In genomic region chr6:146256947-146257670, GRCm38 (mm10) we compare ENCODE assay signal across 9 mouse cellular contexts.
A peak's percentile ranks its signal among the peaks of the same experiment; 100 is the strongest.
DNase-seq lines count a peak whose midpoint lies in the region; ATAC-seq and TF ChIP-seq lines count a peak whose summit lies in the region.
"Had no signal": no experiment of that assay in that cellular context is flagged by ENCODE, and none has a peak within 500 bp of the region (broad histone marks: within the 10 kb centered on the region; RNA-seq: fewer than 3 reads in every experiment).

No protein-coding gene starts in this region.

- H3K9me3 ChIP-seq in MEL (replicated peaks; ENCODE audit: insufficient read depth, low read length), result no peaks in the 10 kb centered on the region
- H3K9me3 ChIP-seq: limb, embryonic 15.5 days had no signal

- H3K4me1 ChIP-seq in MEL (ENCODE audit: control insufficient read depth in 1 of 2, insufficient read depth in 2 of 2, low read length in 2 of 2), result peaks cover 0 to 5% of the 10 kb centered on the region in 2 experiments; a peak in 1 of 4 replicates
- H3K4me1 ChIP-seq: hindbrain, embryonic 12.5 days had no signal

- ATAC-seq in megakaryocyte-erythroid progenitor cell, adult 5-6 weeks (replicated peaks; ENCODE audit: low FRiP score, low TSS enrichment, poor library complexity, severe bottlenecking), result peak; percentile 90

- TF ChIP-seq EP300 in MEL (IDR thresholded peaks at IDR 0.05; ENCODE audit: low read depth in 1 of 2, low read length in 2 of 2), result no peak

- H3K9ac ChIP-seq in MEL (ENCODE audit: control insufficient read depth, low read depth, low read length, poor library complexity, severe bottlenecking), result no peak overlapping the region
- H3K9ac ChIP-seq: hindbrain, embryonic 12.5 days; limb, embryonic 15.5 days had no signal

- TF ChIP-seq RAD21 in MEL (IDR thresholded peaks at IDR 0.05; ENCODE audit: low read depth, low read length), result peak; percentile 36

- no peak overlapping the region for H3K4me3 ChIP-seq in left cerebral cortex, adult 2 months
- no peak overlapping the region for H3K4me3 ChIP-seq in MEL (ENCODE audit: control insufficient read depth in 1 of 2, insufficient read depth in 1 of 2, low read depth in 2 of 2, low read length in 2 of 2)
- H3K4me3 ChIP-seq: hindbrain, embryonic 12.5 days; limb, embryonic 15.5 days had no signal

- H3K79me2 ChIP-seq in MEL (ENCODE audit: control insufficient read depth, insufficient read depth, low read length, poor library complexity), result no peaks in the 10 kb centered on the region

- no peak for TF ChIP-seq POLR2A in MEL (IDR thresholded peaks at IDR 0.05; ENCODE audit: control insufficient read depth in 1 of 2, insufficient read depth in 1 of 2, low read depth in 1 of 2, low read length in 2 of 2, poor library complexity in 1 of 2)

- intact Hi-C loops in left cerebral cortex, adult 2 months (cut with DNase I), result no loop called here
- intact Hi-C loops in left cerebral cortex, postnatal 10 days (cut with DNase I), result no loop called here

- no peaks in the 10 kb centered on the region for H3K27me3 ChIP-seq in MEL (ENCODE audit: control insufficient read depth in 1 of 2, insufficient read depth in 2 of 2, low read length in 2 of 2)
- H3K27me3 ChIP-seq: hindbrain, embryonic 12.5 days; limb, embryonic 15.5 days had no signal

- H3K27ac ChIP-seq in left cerebral cortex, adult 2 months, result no peak overlapping the region
- H3K27ac ChIP-seq in MEL (ENCODE audit: control insufficient read depth, low read depth, low read length), result no peak overlapping the region
- H3K27ac ChIP-seq: hindbrain, embryonic 12.5 days; limb, embryonic 15.5 days had no signal

- peak; percentile 16; the same call in 1 of the 2 replicates for TF ChIP-seq CTCF in left cerebral cortex, adult 2 months (IDR thresholded peaks at IDR 0.05)
- peak; percentile 28 to 49 (median 43); a peak in 5 of 6 replicates for TF ChIP-seq CTCF in MEL (IDR thresholded peaks at IDR 0.05 in 2 of 3, conservative IDR thresholded peaks at IDR 0.05 in 1 of 3; ENCODE audit: control insufficient read depth in 1 of 3, insufficient read depth in 1 of 3, low read depth in 2 of 3, low read length in 3 of 3, poor library complexity in 1 of 3, severe bottlenecking in 1 of 3)

- DNase-seq in left cerebral cortex, adult 2 months (ENCODE audit: extremely low spot score in 1 of 2, low spot score in 2 of 2), result peak in 1 of 2 experiments; percentile 7
- DNase-seq in left cerebral cortex, postnatal 10 days (ENCODE audit: extremely low spot score in 1 of 2, low spot score in 2 of 2), result no peak
- peak; percentile 58 for DNase-seq in MEL (ENCODE audit: low read depth, low spot score)
- peak; percentile 74 for DNase-seq in c-Kit-positive CD71-positive TER-119-positive erythroid progenitor cells, embryonic 14.5 days (ENCODE audit: low spot score)
- DNase-seq in thymus, postnatal 10 days (ENCODE audit: low spot score in 2 of 2), result no peak
- no peak for DNase-seq in natural killer cell, adult 2 months (ENCODE audit: low spot score in 2 of 2)

- H3K36me3 ChIP-seq in MEL (ENCODE audit: control insufficient read depth in 1 of 2, insufficient read depth in 2 of 2, low read length in 2 of 2), result peaks cover 0 to 6% of the 10 kb centered on the region in 2 experiments; a peak in 1 of 4 replicates
- H3K36me3 ChIP-seq: hindbrain, embryonic 12.5 days; limb, embryonic 15.5 days had no signal

TF ChIP-seq in MEL, 35 proteins besides CTCF, POLR2A, EP300 and RAD21:
- peak; percentile 49 for TF ChIP-seq SMC3 (IDR thresholded peaks at IDR 0.05; ENCODE audit: low read depth, low read length)
- TF ChIP-seq ZNF384 (IDR thresholded peaks at IDR 0.05; ENCODE audit: low read depth, low read length), result 0 out of 2 replicates have a peak, but pooled peaks have one; percentile 10
- no peak for TF ChIP-seq JUND (IDR thresholded peaks at IDR 0.05; ENCODE audit: low read depth, low read length)

Comparison
In these comparisons a context has a peak if more than half of its experiments do, and no peak if none do; other contexts are left out.
1. DNase-seq: peak in MEL (single experiment) and c-Kit-positive CD71-positive TER-119-positive erythroid progenitor cells, embryonic 14.5 days (single experiment); none in left cerebral cortex, postnatal 10 days (0 of 2), thymus, postnatal 10 days (0 of 2) and natural killer cell, adult 2 months (0 of 2).